Mouse (Mus musculus): ENCODE measurements around the gene Itga4. TPM values are rescaled to one million over a fixed set of nuclear protein-coding genes. Genes with fewer than 3 reads are reported as not detected.

Gene Itga4
- polyA plus RNA-seq, 1 experiment from 2014 or later, result 1.7 TPM

DNA sequence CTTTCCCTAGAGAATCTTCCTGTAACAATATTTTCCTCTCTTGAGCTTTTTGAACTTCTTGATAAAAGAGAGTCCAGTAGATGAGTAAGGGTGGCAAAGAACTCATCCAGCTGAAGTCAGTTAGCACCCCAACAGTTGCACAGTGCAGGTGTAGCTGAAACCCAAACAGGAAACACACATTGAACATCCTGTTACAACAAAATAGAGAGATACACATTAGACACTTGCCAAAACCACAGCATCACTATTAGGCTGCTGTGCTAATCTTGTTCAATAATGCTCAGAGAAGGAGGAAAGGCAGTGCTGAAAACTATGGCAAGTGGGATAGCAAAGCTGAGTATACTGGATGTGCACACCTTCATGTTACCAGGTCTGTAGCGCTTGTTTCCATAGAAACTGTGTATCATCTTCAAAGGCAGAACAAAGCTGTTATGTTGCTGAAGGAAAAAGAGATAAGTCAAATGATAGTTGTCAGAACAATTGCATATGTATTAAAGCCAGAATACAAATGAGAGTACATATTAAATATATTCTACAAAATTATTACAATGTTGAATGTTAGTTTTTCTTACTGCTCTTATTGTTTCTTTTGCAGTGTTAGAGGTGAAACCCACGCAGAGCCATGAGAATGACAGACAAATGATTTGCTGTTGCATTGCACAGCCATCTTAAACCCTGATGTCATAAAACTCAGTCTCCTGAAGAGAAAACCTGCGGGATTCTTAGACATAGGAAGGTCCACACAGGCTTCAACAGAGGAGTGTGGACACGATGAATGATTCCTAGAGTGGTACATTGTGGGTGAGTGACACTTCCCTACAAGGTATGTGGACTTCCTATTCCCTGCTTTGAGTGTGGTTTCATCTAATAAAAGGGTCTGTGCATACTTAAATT is 23.9 kb upstream of the Itga4 start:
- no peaks in the 10 kb centered on the region for H3K9me3 ChIP-seq (ENCODE audit: control insufficient read depth)
- 86% methylated on average over 4 of the region's 4 CpGs for WGBS
- no peaks in the 10 kb centered on the region for H3K27me3 ChIP-seq (replicated peaks; ENCODE audit: control insufficient read depth, insufficient read depth, low read length)
- H3K36me3 ChIP-seq (ENCODE audit: control insufficient read depth, insufficient read depth), result no peaks in the 10 kb centered on the region
- no peak overlapping the region for H3K4me2 ChIP-seq (replicated peaks; ENCODE audit: low read depth)
- no peak overlapping the region for H3K4me3 ChIP-seq (ENCODE audit: low read depth, low read length)
- H3K27ac ChIP-seq (ENCODE audit: low read depth, low read length), result no peak overlapping the region
- no peak for ATAC-seq
- TF ChIP-seq CTCF (IDR thresholded peaks at IDR 0.05; ENCODE audit: low read depth), result no peak
- H3K9ac ChIP-seq (ENCODE audit: low read depth, low read length), result no peak overlapping the region
- no peaks in the 10 kb centered on the region for H3K4me1 ChIP-seq (replicated peaks; ENCODE audit: control insufficient read depth, insufficient read depth, low read length)

GRCm38 (mm10) chr2:79235767-79236487 is 19.3 kb upstream of the Itga4 start:
- H3K4me1 ChIP-seq (replicated peaks; ENCODE audit: control insufficient read depth, insufficient read depth, low read length), result no peaks in the 10 kb centered on the region
- no peak overlapping the region for H3K9ac ChIP-seq (ENCODE audit: low read depth, low read length)
- whole genome bisulfite sequencing, result 69% methylated on average over 8 of the region's 8 CpGs
- no peak overlapping the region for H3K4me3 ChIP-seq (ENCODE audit: low read depth, low read length)
- no peaks in the 10 kb centered on the region for H3K27me3 ChIP-seq (replicated peaks; ENCODE audit: control insufficient read depth, insufficient read depth, low read length)
- no peak for ATAC-seq
- no peaks in the 10 kb centered on the region for H3K36me3 ChIP-seq (ENCODE audit: control insufficient read depth, insufficient read depth)
- H3K4me2 ChIP-seq (replicated peaks; ENCODE audit: low read depth), result no peak overlapping the region
- TF ChIP-seq CTCF (IDR thresholded peaks at IDR 0.05; ENCODE audit: low read depth), result no peak
- no peak overlapping the region for H3K27ac ChIP-seq (ENCODE audit: low read depth, low read length)
- no peaks in the 10 kb centered on the region for H3K9me3 ChIP-seq (ENCODE audit: control insufficient read depth)

DNA sequence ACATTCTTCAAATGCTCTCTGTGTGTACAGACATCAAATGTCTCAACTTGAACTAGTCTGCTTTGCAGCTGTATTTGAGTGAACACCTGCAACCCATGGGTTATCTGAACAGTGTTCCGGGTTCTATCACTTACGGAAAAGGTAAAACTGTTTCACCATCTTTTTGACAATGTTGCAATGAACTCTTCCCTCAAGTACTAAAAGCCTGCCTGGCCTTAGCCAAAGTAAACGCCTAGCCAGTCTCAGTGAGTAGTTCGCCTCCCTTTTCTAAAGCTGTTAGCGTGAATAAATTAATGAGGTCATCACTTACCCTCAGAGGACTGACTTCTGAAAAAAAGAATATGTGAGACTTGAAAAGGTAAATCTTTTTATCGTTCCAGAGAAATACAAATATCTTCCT is 18.0 kb upstream of the Itga4 start:
- Histone ChIP-seq H3K27ac (ENCODE audit: low read depth, low read length) (no peak overlapping the region), H3K4me3 (ENCODE audit: low read depth, low read length) (no peak overlapping the region), H3K4me2 (replicated peaks; ENCODE audit: low read depth) (no peak overlapping the region), H3K9me3 (ENCODE audit: control insufficient read depth) (no peaks in the 10 kb centered on the region), H3K4me1 (replicated peaks; ENCODE audit: control insufficient read depth, insufficient read depth, low read length) (no peaks in the 10 kb centered on the region), H3K36me3 (ENCODE audit: control insufficient read depth, insufficient read depth) (no peaks in the 10 kb centered on the region), H3K9ac (ENCODE audit: low read depth, low read length) (no peak overlapping the region), H3K27me3 (replicated peaks; ENCODE audit: control insufficient read depth, insufficient read depth, low read length) (no peaks in the 10 kb centered on the region)
- WGBS, result 76% methylated on average over 6 of the region's 6 CpGs
- no peak for ATAC-seq
- no peak for TF ChIP-seq CTCF (IDR thresholded peaks at IDR 0.05; ENCODE audit: low read depth)

DNA sequence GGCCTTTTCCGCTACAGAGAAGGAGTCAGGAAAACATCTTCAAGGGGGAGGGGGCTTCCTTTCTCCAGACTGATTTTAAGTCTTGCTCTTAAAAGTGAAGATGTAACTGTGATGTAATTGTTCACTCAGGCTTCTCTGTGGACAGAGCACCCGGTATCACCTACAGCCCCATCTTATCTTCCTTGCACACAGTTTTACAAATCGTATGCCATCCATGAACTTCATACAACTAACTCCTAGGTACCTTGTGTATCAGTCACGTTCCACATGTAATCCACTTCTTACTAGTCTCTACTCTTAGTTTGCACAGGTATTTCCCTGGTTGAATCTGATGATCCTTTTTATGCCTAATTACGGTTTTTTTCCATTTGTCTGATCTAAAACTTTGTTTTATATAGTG is 10.9 kb upstream of the Itga4 start:
- no peak overlapping the region for H3K27ac ChIP-seq (ENCODE audit: low read depth, low read length)
- TF ChIP-seq CTCF (IDR thresholded peaks at IDR 0.05; ENCODE audit: low read depth), result no peak
- H3K36me3 ChIP-seq (ENCODE audit: control insufficient read depth, insufficient read depth), result no peaks in the 10 kb centered on the region
- no peaks in the 10 kb centered on the region for H3K9me3 ChIP-seq (ENCODE audit: control insufficient read depth)
- no peak overlapping the region for H3K4me3 ChIP-seq (ENCODE audit: low read depth, low read length)
- no peak overlapping the region for H3K4me2 ChIP-seq (replicated peaks; ENCODE audit: low read depth)
- H3K27me3 ChIP-seq (replicated peaks; ENCODE audit: control insufficient read depth, insufficient read depth, low read length), result no peaks in the 10 kb centered on the region
- no peak overlapping the region for H3K9ac ChIP-seq (ENCODE audit: low read depth, low read length)
- no peak for ATAC-seq
- no peaks in the 10 kb centered on the region for H3K4me1 ChIP-seq (replicated peaks; ENCODE audit: control insufficient read depth, insufficient read depth, low read length)
- 79% methylated on average over 5 of the region's 5 CpGs for WGBS

GRCm38 (mm10) chr2:79244743-79245142 is 10.5 kb upstream of the Itga4 start:
- Histone ChIP-seq H3K4me2 (replicated peaks; ENCODE audit: low read depth) (no peak overlapping the region), H3K27me3 (replicated peaks; ENCODE audit: control insufficient read depth, insufficient read depth, low read length) (no peaks in the 10 kb centered on the region), H3K9me3 (ENCODE audit: control insufficient read depth) (no peaks in the 10 kb centered on the region), H3K36me3 (ENCODE audit: control insufficient read depth, insufficient read depth) (no peaks in the 10 kb centered on the region), H3K27ac (ENCODE audit: low read depth, low read length) (no peak overlapping the region), H3K4me3 (ENCODE audit: low read depth, low read length) (no peak overlapping the region), H3K4me1 (replicated peaks; ENCODE audit: control insufficient read depth, insufficient read depth, low read length) (no peaks in the 10 kb centered on the region), H3K9ac (ENCODE audit: low read depth, low read length) (no peak overlapping the region)
- no peak for ATAC-seq
- 86% methylated on average over 1 of the region's 1 CpGs for WGBS
- TF ChIP-seq CTCF (IDR thresholded peaks at IDR 0.05; ENCODE audit: low read depth), result no peak

- Histone ChIP-seq H3K9me3 (ENCODE audit: control insufficient read depth) (no peaks in the 10 kb centered on the region), H3K4me2 (replicated peaks; ENCODE audit: low read depth) (no peak overlapping the region), H3K27ac (ENCODE audit: low read depth, low read length) (no peak overlapping the region), H3K27me3 (replicated peaks; ENCODE audit: control insufficient read depth, insufficient read depth, low read length) (no peaks in the 10 kb centered on the region), H3K36me3 (ENCODE audit: control insufficient read depth, insufficient read depth) (no peaks in the 10 kb centered on the region), H3K4me1 (replicated peaks; ENCODE audit: control insufficient read depth, insufficient read depth, low read length) (no peaks in the 10 kb centered on the region), H3K9ac (ENCODE audit: low read depth, low read length) (no peak overlapping the region), H3K4me3 (ENCODE audit: low read depth, low read length) (no peak overlapping the region)
- no peak for TF ChIP-seq CTCF (IDR thresholded peaks at IDR 0.05; ENCODE audit: low read depth)
- WGBS, result 59% methylated on average over 5 of the region's 5 CpGs
- no peak for ATAC-seq
Observed at GRCm38 (mm10) chr2:79248283-79248682, 6.9 kb upstream of the Itga4 start.
